Mouse (Mus musculus) lung, postnatal 4 days (tissue): ENCODE results near the gene Afmid.
A peak's percentile ranks its signal among the peaks of the same experiment; 100 is the strongest.
"Not testable (repeated sequence)": the region's sequence is repeated elsewhere in the genome, so short reads cannot be mapped to it uniquely, and the experiment has no call there.

ENCODE experiments used
- DNase-seq, 2 experiments: peaks; one replicate each; pipeline ENCODE4 v3.0.0; 2021

Afmid gene

GRCm38 (mm10) chr11:117825333-117826101 is at the start of gene Afmid, which contains the start of gene Tk1:
TSS of gene Afmid (plus strand) at chr11:117825924.
TSS of gene Tk1 (minus strand) at chr11:117826092.
- peak; percentile 86 to 88 for DNase-seq

DNA sequence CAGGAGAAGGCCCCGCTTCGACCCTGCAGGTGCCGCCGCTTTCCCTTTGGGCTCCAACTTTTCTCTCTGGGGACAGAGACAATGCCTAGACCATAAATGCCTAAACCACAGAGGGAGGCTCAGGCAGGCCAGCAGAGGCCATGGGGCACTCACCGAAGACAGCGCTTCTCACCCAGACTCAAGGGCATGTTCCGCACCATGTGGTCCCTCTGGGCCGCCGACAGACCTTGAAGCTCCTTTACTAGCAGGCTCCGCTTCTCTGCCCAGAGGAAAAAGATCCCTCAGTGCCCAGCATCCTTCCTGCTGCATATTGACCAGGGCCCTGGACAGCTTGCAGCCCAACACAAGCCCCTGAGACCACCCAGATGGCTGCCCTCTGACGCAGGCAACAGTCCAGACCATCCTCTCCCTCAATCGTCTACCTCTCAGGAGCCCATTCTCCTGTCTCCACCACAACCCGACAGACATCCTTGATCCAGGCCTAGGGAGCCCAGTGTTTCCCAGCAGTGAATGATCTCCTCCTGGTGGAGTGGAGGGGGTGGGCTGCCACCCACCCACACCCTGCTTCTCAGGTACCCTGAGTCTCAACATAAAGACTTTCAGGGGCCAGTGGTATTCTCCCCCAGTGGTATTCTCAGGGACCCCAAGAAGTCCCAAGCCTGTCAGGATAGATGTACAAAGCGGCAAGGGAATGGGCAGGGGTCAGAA is 49.5 kb upstream of the Afmid start:
- peak in 1 of 2 experiments; percentile 21 for DNase-seq

GRCm38 (mm10) chr11:117777111-117777510 is 48.6 kb upstream of the Afmid start:
- no peak for DNase-seq

DNA sequence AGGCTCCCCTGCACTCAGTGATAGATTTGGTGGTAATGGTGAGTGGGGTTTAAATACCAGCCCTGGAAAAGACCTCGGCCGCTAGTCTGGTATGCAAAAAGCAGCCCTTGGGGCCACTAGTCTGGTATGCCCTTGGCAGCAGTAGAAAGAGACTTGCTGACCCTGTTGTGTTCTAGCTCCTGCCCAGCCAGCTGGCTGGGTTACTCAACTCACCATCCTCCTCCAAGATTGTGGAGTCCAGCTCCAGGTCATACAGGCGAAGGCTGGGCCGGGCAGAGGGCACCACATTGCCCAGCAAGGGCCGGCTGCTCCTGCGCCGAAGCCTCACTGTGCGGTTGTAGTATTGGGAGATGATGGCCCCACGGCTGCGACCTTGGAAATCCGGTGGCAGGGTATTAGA is 47.7 kb upstream of the Afmid start:
- DNase-seq, result peak; percentile 9 to 37

- peak; percentile 67 to 68 for DNase-seq
Observed at GRCm38 (mm10) chr11:117778851-117779433, 46.8 kb upstream of the Afmid start.

DNA sequence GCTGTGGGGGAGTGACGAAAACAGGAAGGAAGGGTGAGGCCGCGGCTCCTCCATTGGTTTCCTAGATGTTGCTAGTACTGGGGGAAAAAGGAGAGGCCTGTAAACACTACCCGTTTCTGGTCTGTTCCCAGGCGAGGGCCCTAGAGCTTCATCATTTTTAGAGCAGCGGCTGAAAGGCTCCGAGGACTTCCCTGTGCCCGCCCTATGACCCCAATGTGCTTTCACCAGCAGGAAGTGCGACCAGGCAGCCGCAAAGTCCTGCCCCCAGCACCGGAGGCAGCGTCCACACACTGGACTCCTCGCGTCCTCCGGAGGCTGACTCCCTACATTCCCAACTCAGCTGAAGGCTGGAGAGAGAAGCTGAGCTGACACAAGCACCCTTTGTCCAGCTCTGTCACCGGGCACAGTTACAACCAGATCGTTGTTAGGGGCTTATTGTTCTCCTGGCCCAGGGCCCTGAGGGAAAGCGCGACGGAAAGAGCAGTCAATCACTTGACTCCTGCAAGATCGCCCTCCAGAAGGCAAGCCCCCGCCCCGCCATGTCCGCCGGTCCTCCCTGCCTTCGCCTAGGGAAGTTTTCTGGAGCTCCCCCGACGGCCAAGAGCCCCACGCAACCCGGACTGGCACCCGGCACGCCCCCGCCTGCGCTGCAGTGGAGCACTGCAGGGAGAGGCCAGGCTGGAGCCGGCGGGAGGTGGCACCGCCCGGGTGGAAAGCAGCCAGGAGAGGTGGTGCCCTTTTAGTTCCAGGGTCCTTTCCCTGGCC is 46.1 kb upstream of the Afmid start:
- DNase-seq, result peak; percentile 87 to 92

- DNase-seq, result no peak
Observed at GRCm38 (mm10) chr11:117780199-117780515, 45.6 kb upstream of the Afmid start.

DNA sequence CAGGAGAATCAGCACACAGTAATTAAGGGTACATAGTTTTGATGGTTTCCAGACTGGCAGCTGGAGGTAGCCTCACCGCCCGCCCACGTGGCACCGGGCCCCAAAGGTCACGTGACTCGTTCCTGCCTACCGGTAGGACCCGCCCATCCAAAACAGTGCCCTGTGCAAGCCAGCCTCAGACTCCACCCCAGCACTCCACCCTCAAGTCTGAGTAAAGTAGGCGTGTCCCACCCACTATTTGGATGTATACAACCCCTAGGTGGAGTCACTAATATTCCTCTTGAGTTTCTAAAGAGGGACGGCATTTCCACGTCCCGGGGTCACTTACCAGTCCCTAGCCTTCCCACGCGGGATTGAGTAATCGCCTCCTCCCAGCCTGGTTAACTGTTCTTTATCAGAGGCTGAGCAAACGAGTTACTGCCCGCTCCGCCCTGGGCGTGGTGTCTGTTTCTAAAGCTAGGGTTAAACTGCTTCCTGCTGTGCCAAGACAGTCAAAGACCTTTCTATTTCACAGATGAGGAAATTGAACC is 45.1 kb upstream of the Afmid start:
- DNase-seq, result peak; percentile 94 to 96

DNA sequence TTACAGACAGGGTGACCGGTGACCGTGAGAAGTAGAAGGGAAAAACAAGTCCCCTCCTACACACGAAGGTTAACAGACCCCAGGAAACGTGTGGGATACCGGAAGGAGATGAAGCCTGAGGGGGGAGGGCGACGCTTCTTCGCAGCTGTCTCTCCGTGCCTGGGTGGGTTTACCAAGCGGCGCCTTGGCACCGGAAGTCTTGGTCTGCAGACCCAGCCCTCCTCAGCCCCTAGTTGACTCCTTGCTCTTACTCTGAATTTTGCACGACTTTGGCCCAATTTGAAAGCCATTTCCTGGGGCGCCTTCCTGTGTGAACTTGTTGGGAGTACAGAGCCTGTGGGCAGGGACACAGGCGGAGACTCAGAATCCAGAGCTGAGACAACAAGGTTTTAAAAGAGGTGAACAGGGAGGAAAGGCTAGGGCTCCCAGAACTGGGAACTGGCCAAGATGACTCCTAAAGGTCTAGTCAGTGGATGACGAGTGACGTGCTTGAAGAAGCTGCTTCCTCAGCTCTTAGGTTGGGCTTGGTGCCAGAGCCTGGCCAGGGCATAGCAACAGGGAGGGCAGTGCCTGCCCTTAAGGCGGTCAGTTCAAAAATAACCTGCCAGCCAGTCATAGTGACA is 44.4 kb upstream of the Afmid start:
- peak; percentile 87 to 90 for DNase-seq

DNA sequence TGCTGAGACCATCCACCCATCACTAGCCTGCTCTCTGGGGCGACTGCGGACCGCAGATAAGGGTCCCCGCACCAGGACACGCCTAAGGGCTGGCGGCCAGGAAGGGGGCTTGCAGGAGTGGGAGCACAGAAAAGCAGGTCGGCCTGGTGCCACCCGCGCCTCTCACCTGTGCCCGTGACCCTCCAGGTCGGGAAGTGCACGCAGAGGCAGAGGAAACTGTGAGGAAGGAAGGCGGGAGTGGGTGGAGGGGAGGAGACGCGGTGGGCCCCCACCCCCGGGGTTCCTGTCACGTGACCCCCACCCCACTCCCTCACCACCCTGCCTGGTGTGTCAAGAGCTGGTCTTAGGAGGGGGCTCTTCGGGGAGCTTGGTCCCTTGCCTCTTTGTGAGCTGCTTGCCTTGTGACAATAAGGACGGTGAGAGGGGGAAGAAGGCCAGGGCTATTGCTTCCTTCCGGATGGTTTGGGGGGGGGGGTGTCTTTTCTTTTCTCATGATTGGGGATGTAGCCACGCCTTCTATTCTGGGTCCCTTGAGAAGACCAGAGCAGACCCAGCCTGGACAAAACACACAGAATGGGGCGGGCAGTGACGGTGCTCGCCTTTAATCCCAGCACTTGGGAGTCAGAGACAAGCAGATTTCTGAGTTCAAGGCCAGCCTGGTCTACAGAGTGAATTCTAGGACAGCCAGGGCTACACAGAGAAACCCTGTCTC is 43.6 kb upstream of the Afmid start, which contains the start of the genes Tmc8 and Tmc6:
Gene Tmc8, plus strand, starts transcription at position 84 of the 712 bp plus-strand sequence.
Gene Tmc6, minus strand, starts transcription at position 206 of the 712 bp plus-strand sequence.
- DNase-seq, result peak; percentile 78 to 83

GRCm38 (mm10) chr11:117782705-117783034 is 43.1 kb upstream of the Afmid start:
- no peak for DNase-seq

DNA sequence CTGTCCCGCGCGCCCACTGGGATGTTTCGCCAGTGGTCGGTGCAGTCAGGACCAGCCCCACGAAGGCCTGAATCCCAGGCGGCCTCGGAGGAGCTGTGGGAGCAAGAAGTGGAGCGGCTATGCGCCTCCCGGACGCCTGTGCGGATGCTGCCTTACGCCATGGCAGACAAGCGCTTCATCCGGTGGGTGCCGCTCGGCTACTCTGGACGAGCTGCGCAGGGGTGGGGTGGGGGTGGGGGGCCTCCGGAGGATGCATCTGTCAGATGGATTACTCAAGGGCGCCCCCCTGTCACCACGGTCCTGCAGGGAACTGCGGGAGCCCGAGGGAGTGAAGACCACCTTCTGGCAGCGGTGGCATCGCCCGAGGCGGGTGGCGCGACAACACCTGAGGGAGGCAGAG is 42.6 kb upstream of the Afmid start:
- DNase-seq, result peak; percentile 81 to 85

GRCm38 (mm10) chr11:117783683-117784309 is 41.9 kb upstream of the Afmid start:
- peak; percentile 56 to 63 for DNase-seq

DNA sequence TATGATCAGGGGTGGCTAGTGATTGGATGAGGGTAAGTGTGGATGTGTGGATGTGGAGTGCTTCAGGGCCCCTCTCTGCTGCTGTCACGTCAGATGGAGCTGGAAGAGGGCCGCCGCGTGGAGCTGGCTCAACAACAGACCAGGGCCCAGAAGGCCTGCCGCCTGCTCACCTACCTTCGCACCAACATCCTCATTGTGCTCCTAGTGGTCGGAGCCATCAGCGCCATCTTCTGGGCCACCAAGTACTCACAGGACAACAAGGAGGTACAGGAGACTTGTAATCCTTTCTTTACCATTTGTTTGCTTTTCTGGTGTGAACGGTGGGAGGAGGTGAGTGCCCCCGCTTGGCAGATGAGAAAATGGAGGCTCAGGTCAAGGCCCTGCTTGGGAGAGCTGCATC is 39.4 kb upstream of the Afmid start:
- DNase-seq, result peak; percentile 74 to 78

- DNase-seq, result not testable (repeated sequence)
Observed at GRCm38 (mm10) chr11:117788481-117788880, 37.2 kb upstream of the Afmid start.

GRCm38 (mm10) chr11:117790286-117790685 is 35.4 kb upstream of the Afmid start:
- DNase-seq, result peak; percentile 74 to 84

DNA sequence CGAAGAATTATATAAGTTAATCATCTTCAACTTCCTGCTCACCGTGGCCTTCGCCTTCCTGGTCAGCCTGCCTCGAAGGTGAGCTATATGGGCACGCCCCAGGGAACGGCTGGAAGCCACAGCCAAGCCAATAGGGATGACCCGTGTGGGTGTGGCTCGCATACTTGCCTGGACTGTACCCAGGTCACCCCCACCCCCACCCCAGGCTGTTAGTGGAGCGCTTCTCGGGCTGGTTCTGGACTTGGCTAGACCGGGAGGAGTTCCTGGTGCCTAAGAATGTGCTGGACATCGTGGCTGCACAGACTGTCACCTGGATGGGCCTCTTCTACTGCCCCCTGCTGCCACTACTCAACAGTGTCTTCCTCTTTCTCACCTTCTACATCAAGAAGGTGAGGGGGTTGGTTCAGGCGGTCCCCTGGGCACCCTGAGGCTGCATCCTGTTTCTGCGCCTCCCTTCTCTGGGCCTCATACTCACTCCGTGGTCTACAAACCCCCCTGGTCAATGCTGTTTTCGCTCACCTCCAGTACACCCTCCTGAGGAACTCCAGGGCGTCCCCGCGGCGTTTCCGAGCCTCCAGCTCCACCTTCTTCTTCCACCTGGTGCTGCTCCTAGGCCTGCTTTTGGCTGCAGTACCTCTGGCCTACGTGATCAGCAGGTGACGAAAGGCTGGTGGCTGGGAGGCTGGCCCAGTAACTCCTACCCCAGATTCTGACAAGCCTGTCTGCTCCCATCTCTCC is 34.9 kb upstream of the Afmid start:
- peak; percentile 45 to 71 for DNase-seq

DNA sequence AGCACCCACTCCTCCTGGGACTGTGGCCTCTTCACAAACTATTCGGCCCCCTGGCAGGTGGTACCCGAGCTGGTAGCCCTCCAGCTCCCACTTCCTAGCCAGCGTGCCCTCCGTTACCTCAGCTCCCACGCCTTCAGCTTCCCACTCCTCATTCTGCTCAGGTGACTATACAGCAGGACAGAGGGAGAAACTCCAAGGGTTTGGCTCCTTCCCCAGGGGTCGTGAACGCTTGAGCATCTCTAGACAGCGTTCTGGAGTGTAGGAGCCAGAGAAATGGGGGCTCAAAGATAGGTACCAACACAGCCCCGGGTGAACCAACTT is 34.3 kb upstream of the Afmid start:
- no peak for DNase-seq

GRCm38 (mm10) chr11:117792281-117792888 is 33.3 kb upstream of the Afmid start:
- peak; percentile 87 to 89 for DNase-seq

DNA sequence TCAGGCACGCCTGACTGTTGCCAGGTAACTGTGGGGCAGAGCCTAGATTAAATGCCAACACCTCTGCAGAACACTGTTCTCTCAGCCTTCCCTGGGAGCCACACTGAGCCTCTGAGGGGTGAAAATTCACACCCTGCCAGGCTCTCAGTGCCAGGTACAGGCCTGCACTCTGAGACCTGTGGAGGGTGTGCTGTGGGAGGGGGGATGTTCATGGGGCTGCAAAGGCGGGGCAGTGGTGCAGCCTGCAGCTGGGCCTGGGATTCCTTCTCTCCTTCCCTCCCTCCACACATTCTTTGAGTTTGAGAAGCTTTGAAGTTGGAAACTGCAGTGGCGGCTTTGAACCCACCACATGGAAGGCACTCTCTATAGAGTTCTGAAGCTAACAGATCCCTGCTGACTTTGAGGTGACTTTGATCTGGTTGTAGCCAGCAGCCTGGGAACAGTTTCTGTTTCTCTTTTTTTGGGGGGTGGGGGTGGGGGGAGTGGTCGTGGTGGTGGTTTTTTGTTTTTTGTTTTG is 31.6 kb upstream of the Afmid start:
- DNase-seq, result no peak
